Mouse (Mus musculus): ENCODE measurements around the gene App. TPM values are rescaled to one million over a fixed set of nuclear protein-coding genes. Genes with fewer than 3 reads are reported as not detected.

The App gene
- total and polyA plus RNA-seq, 2 experiments from 2014 or later, result 498 to 526 TPM

- H3K9me3 ChIP-seq (ENCODE audit: low read length), result no peaks in the 10 kb centered on the region
- WGBS, result 90% methylated on average over 6 of the region's 6 CpGs
- H3K9ac ChIP-seq (replicated peaks; ENCODE audit: low read length), result no peak overlapping the region
- H3K27me3 ChIP-seq (ENCODE audit: insufficient read depth, low read length), result no peaks in the 10 kb centered on the region
- TF ChIP-seq CTCF (IDR thresholded peaks at IDR 0.05; ENCODE audit: low read depth), result no peak
- no peaks in the 10 kb centered on the region for H3K4me1 ChIP-seq (ENCODE audit: insufficient read depth, low read length)
- H3K36me3 ChIP-seq (ENCODE audit: insufficient read depth, low read length), result no peaks in the 10 kb centered on the region
- no peak overlapping the region for H3K4me3 ChIP-seq (ENCODE audit: low read length)
- H3K4me2 ChIP-seq (ENCODE audit: low read depth, low read length), result no peak overlapping the region
- DNase-seq (ENCODE audit: low spot score) (no peak), ATAC-seq (no peak)
- no peak overlapping the region for H3K27ac ChIP-seq
Observed at GRCm38 (mm10) chr16:85064800-85065199, 108.8 kb downstream of the App start.

- no peaks in the 10 kb centered on the region for H3K36me3 ChIP-seq (ENCODE audit: insufficient read depth, low read length)
- 96% methylated on average over 3 of the region's 3 CpGs for WGBS
- H3K27ac ChIP-seq, result no peak overlapping the region
- DNase-seq (ENCODE audit: low spot score) (no peak), ATAC-seq (no peak)
- H3K4me1 ChIP-seq (ENCODE audit: insufficient read depth, low read length), result no peaks in the 10 kb centered on the region; the same call in 1 of the 2 replicates
- H3K9ac ChIP-seq (replicated peaks; ENCODE audit: low read length), result no peak overlapping the region
- H3K27me3 ChIP-seq (ENCODE audit: insufficient read depth, low read length), result no peaks in the 10 kb centered on the region
- H3K4me3 ChIP-seq (ENCODE audit: low read length), result no peak overlapping the region
- no peak for TF ChIP-seq CTCF (IDR thresholded peaks at IDR 0.05; ENCODE audit: low read depth)
- no peak overlapping the region for H3K4me2 ChIP-seq (ENCODE audit: low read depth, low read length)
- H3K9me3 ChIP-seq (ENCODE audit: low read length), result no peaks in the 10 kb centered on the region
Observed at GRCm38 (mm10) chr16:85062732-85063131, 110.8 kb downstream of the App start.

- DNase-seq (ENCODE audit: low spot score) (no peak), ATAC-seq (no peak)
- Histone ChIP-seq H3K27ac (no peak overlapping the region), H3K27me3 (ENCODE audit: insufficient read depth, low read length) (no peaks in the 10 kb centered on the region), H3K4me3 (ENCODE audit: low read length) (no peak overlapping the region), H3K9ac (replicated peaks; ENCODE audit: low read length) (no peak overlapping the region), H3K4me2 (ENCODE audit: low read depth, low read length) (no peak overlapping the region), H3K36me3 (ENCODE audit: insufficient read depth, low read length) (0 out of 2 replicates have a peak, but pooled peaks cover 4% of the 10 kb centered on the region), H3K4me1 (ENCODE audit: insufficient read depth, low read length) (no peaks in the 10 kb centered on the region; the same call in 1 of the 2 replicates), H3K9me3 (ENCODE audit: low read length) (no peaks in the 10 kb centered on the region)
- no peak for TF ChIP-seq CTCF (IDR thresholded peaks at IDR 0.05; ENCODE audit: low read depth)
- WGBS, result 93% methylated on average over 4 of the region's 4 CpGs
Observed at GRCm38 (mm10) chr16:85061725-85062124, 111.8 kb downstream of the App start.

GRCm38 (mm10) chr16:85058138-85058537, 115.4 kb downstream of the App start:
- no peak for DNase-seq (ENCODE audit: low spot score)
- WGBS, result 58% methylated on average over 5 of the region's 5 CpGs
- TF ChIP-seq CTCF (IDR thresholded peaks at IDR 0.05; ENCODE audit: low read depth), result no peak
- H3K4me2 ChIP-seq (ENCODE audit: low read depth, low read length), result no peak overlapping the region
- H3K36me3 ChIP-seq (ENCODE audit: insufficient read depth, low read length), result peaks cover 10% of the 10 kb centered on the region
- peak overlapping the region; percentile 6; the same call in 1 of the 2 replicates for H3K27ac ChIP-seq
- no peaks in the 10 kb centered on the region for H3K27me3 ChIP-seq (ENCODE audit: insufficient read depth, low read length)
- peak; percentile 69 for ATAC-seq
- H3K4me3 ChIP-seq (ENCODE audit: low read length), result no peak overlapping the region
- no peak overlapping the region for H3K9ac ChIP-seq (replicated peaks; ENCODE audit: low read length)
- no peaks in the 10 kb centered on the region; the same call in 1 of the 2 replicates for H3K4me1 ChIP-seq (ENCODE audit: insufficient read depth, low read length)
- H3K9me3 ChIP-seq (ENCODE audit: low read length), result no peaks in the 10 kb centered on the region

- WGBS, result 98% methylated on average over 10 of the region's 10 CpGs
- no peak for ATAC-seq
Observed at GRCm38 (mm10) chr16:85056212-85056611, 117.4 kb downstream of the App start.

GRCm38 (mm10) chr16:85053996-85054395, 119.6 kb downstream of the App start:
- H3K27me3 ChIP-seq (ENCODE audit: insufficient read depth, low read length), result no peaks in the 10 kb centered on the region
- no peak overlapping the region for H3K4me2 ChIP-seq (ENCODE audit: low read depth, low read length)
- no peaks in the 10 kb centered on the region for H3K9me3 ChIP-seq (ENCODE audit: low read length)
- H3K4me1 ChIP-seq (ENCODE audit: insufficient read depth, low read length), result no peaks in the 10 kb centered on the region; the same call in 1 of the 2 replicates
- peaks cover 10% of the 10 kb centered on the region for H3K36me3 ChIP-seq (ENCODE audit: insufficient read depth, low read length)
- no peak overlapping the region for H3K9ac ChIP-seq (replicated peaks; ENCODE audit: low read length)
- H3K4me3 ChIP-seq (ENCODE audit: low read length), result no peak overlapping the region
- 92% methylated on average over 7 of the region's 7 CpGs for WGBS
- TF ChIP-seq CTCF (IDR thresholded peaks at IDR 0.05; ENCODE audit: low read depth), result no peak
- DNase-seq (ENCODE audit: low spot score) (no peak), ATAC-seq (no peak)
- no peak overlapping the region for H3K27ac ChIP-seq

More at GRCm38 (mm10) chr16:85056212-85056611, 117.4 kb downstream of the App start:
- H3K36me3 ChIP-seq (ENCODE audit: insufficient read depth, low read length), result peaks cover 10% of the 10 kb centered on the region
- no peaks in the 10 kb centered on the region for H3K27me3 ChIP-seq (ENCODE audit: insufficient read depth, low read length)
- no peak overlapping the region for H3K9ac ChIP-seq (replicated peaks; ENCODE audit: low read length)
- no peak for DNase-seq (ENCODE audit: low spot score)
- H3K4me2 ChIP-seq (ENCODE audit: low read depth, low read length), result no peak overlapping the region
- TF ChIP-seq CTCF (IDR thresholded peaks at IDR 0.05; ENCODE audit: low read depth), result no peak
- H3K27ac ChIP-seq, result no peak overlapping the region
- no peaks in the 10 kb centered on the region for H3K9me3 ChIP-seq (ENCODE audit: low read length)
- H3K4me1 ChIP-seq (ENCODE audit: insufficient read depth, low read length), result no peaks in the 10 kb centered on the region; the same call in 1 of the 2 replicates
- no peak overlapping the region for H3K4me3 ChIP-seq (ENCODE audit: low read length)

GRCm38 (mm10) chr16:85047310-85047709, 126.3 kb downstream of the App start:
- Histone ChIP-seq H3K4me1 (ENCODE audit: insufficient read depth, low read length) (no peaks in the 10 kb centered on the region), H3K36me3 (ENCODE audit: insufficient read depth, low read length) (peaks cover 10% of the 10 kb centered on the region; the same call in 1 of the 2 replicates), H3K4me3 (ENCODE audit: low read length) (no peak overlapping the region), H3K9me3 (ENCODE audit: low read length) (no peaks in the 10 kb centered on the region), H3K9ac (replicated peaks; ENCODE audit: low read length) (no peak overlapping the region), H3K27ac (no peak overlapping the region), H3K4me2 (ENCODE audit: low read depth, low read length) (no peak overlapping the region), H3K27me3 (ENCODE audit: insufficient read depth, low read length) (no peaks in the 10 kb centered on the region)
- ATAC-seq, result no peak
- WGBS, result 76% methylated on average over 6 of the region's 6 CpGs
- TF ChIP-seq CTCF (IDR thresholded peaks at IDR 0.05; ENCODE audit: low read depth), result no peak
- no peak for DNase-seq (ENCODE audit: low spot score)
